Comparison of ENCODE assay signal across 10 mouse cellular contexts in the genomic region with DNA sequence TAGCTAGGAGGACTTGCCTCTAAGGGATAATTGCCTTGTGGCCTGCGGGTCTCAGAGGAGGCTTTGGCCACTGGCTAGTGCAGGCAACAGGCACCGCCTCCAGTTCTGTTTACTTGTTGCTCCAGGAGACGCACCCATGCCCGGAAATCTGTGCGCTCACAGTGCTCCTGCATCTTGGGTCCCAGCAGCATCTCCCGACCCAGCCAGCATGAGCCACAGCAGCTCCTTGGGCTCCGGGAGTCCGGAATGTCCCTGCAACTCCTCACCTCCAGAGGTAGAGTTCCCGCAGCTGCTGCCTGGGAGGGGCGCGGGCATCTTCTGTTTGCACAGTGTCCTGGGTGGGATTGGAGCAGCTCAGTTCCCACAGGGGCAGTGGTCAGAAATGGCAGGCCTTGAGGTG. TPM values are rescaled to one million over a fixed set of nuclear protein-coding genes. Genes with fewer than 3 reads are reported as not detected.
A peak's percentile ranks its signal among the peaks of the same experiment; 100 is the strongest.
DNase-seq lines count a peak whose midpoint lies in the region; ATAC-seq lines count a peak whose summit lies in the region.
"Had no signal": no experiment of that assay in that cellular context is flagged by ENCODE, and none has a peak within 500 bp of the region (broad histone marks: within the 10 kb centered on the region; RNA-seq: fewer than 3 reads in every experiment).

Gene Ccdc170, plus strand, starts transcription at position 148 of the 400 bp plus-strand sequence.

- no peaks in the 10 kb centered on the region for H3K27me3 ChIP-seq in midbrain, embryonic 10.5 days (ENCODE audit: low read depth, poor library complexity, severe bottlenecking)
- no peaks in the 10 kb centered on the region for H3K27me3 ChIP-seq in midbrain, embryonic 13.5 days
- H3K27me3 ChIP-seq: neural tube, embryonic 12.5 days had no signal

- H3K4me3 ChIP-seq in midbrain, embryonic 10.5 days, result peak within 1 kb of the TSS; percentile 32; the same call in 1 of the 2 replicates
- H3K4me3 ChIP-seq in midbrain, embryonic 13.5 days (replicated peaks), result no peak within 1 kb of the TSS
- H3K4me3 ChIP-seq: neural tube, embryonic 12.5 days had no signal

- H3K4me1 ChIP-seq in midbrain, embryonic 10.5 days, result peaks cover 7% of the 10 kb centered on the region
- no peaks in the 10 kb centered on the region for H3K4me1 ChIP-seq in midbrain, embryonic 13.5 days (replicated peaks)
- H3K4me1 ChIP-seq: neural tube, embryonic 12.5 days had no signal

- H3K9me3 ChIP-seq in midbrain, embryonic 10.5 days (replicated peaks), result no peaks in the 10 kb centered on the region
- no peaks in the 10 kb centered on the region for H3K9me3 ChIP-seq in midbrain, embryonic 13.5 days
- H3K9me3 ChIP-seq: neural tube, embryonic 12.5 days had no signal

- no peak for ATAC-seq in midbrain, embryonic 13.5 days
- ATAC-seq: intestine, postnatal 0 days had no signal

- H3K4me2 ChIP-seq in midbrain, embryonic 13.5 days (replicated peaks), result no peak within 1 kb of the TSS
- H3K4me2 ChIP-seq: neural tube, embryonic 12.5 days had no signal

- intact Hi-C loops in heart, postnatal 36 days (cut with DNase I), result no loop called here

- no peak within 1 kb of the TSS for H3K9ac ChIP-seq in midbrain, embryonic 13.5 days (replicated peaks)
- H3K9ac ChIP-seq: neural tube, embryonic 12.5 days had no signal

- peak; percentile 27 for DNase-seq in adrenal gland, postnatal 14 days
- DNase-seq in adrenal gland, postnatal 4 days (ENCODE audit: low spot score in 2 of 2), result no peak
- peak; percentile 18 for DNase-seq in midbrain, embryonic 10.5 days (ENCODE audit: low spot score)
- peak; percentile 16 to 37 for DNase-seq in heart, postnatal 36 days
- DNase-seq in cerebellum, postnatal 25 days, result no peak
- DNase-seq in yolk sac, embryonic 10.5 days (ENCODE audit: low spot score), result no peak
- DNase-seq in T-cell, adult 2 months (ENCODE audit: low spot score), result no peak

- H3K36me3 ChIP-seq in midbrain, embryonic 10.5 days, result no peaks in the 10 kb centered on the region
- no peaks in the 10 kb centered on the region for H3K36me3 ChIP-seq in midbrain, embryonic 13.5 days
- H3K36me3 ChIP-seq: neural tube, embryonic 12.5 days had no signal

- no peak within 1 kb of the TSS; the same call in 1 of the 2 replicates for H3K27ac ChIP-seq in midbrain, embryonic 10.5 days (replicated peaks)
- H3K27ac ChIP-seq in midbrain, embryonic 13.5 days, result no peak within 1 kb of the TSS
- H3K27ac ChIP-seq: neural tube, embryonic 12.5 days had no signal

- WGBS in midbrain, embryonic 10.5 days, result 33% methylated on average over 11 of the region's 11 CpGs
- 36% methylated on average over 11 of the region's 11 CpGs for WGBS in midbrain, embryonic 13.5 days

RNA-seq across cellular contexts. Expression of gene Ccdc170, which starts in this region (rescaled TPM):
- 0.11 and 0.38 TPM in 2 replicates for total RNA-seq in adrenal gland, postnatal 14 days (2021)
- 1 to 10 TPM in 1 of 2 experiments, under 1 TPM in 1; 0.79 to 2.0 TPM for total RNA-seq in adrenal gland, postnatal 4 days (2021)
- polyA plus RNA-seq in midbrain, embryonic 10.5 days (2016; fragmentation: Nextera tagmentation; extraction: Ambion mirVana), result 0.16 TPM in 1 of 2 replicates, not detected in the other
- 0.05 and 0.27 TPM in 2 replicates for polyA plus RNA-seq in midbrain, embryonic 13.5 days (2015; fragmentation: Nextera tagmentation; extraction: Ambion mirVana)
- total RNA-seq in heart, postnatal 36 days (2021), result 1 to 10 TPM in 1 of 2 experiments, under 1 TPM in 1; 0.31 to 1.0 TPM
- polyA plus RNA-seq: intestine, postnatal 0 days had no signal

Comparison
In these comparisons a context has a peak if more than half of its experiments do, and no peak if none do; other contexts are left out.
1. Peak in DNase-seq in adrenal gland, postnatal 14 days; RNA of the gene not detected or under 1 TPM.
2. Peak in DNase-seq and H3K4me3 ChIP-seq in midbrain, embryonic 10.5 days; RNA of the gene not detected or under 1 TPM.
3. DNase-seq: peak in heart, postnatal 36 days (2 of 2); none in adrenal gland, postnatal 4 days (0 of 2), cerebellum, postnatal 25 days (0 of 2), yolk sac, embryonic 10.5 days (single experiment) and T-cell, adult 2 months (single experiment).